Mouse (Mus musculus): ENCODE measurements around the gene Apoc4.

The Apoc4 gene

GRCm38 (mm10) chr7:19681202-19681694, at the start of gene Apoc4, which contains the start of gene Gm44805:
Apoc4 (minus strand) TSS chr7:19681479.
Gm44805 (minus strand) TSS chr7:19681423.
- in situ Hi-C loops (cut with MseI, MboI): no loop called here

- in situ Hi-C loops (cut with MseI, MboI): no loop called here
These were observed 45.3 kb upstream of the Apoc4 start for GRCm38 (mm10) chr7:19726541-19726940.

GRCm38 (mm10) chr7:19724167-19724566, 42.9 kb upstream of the Apoc4 start:
- in situ Hi-C loops (cut with MseI, MboI): no loop called here

GRCm38 (mm10) chr7:19722754-19723195, 41.5 kb upstream of the Apoc4 start:
- in situ Hi-C loops (cut with MseI, MboI): no loop called here

- in situ Hi-C loops (cut with MseI, MboI): no loop called here
These were observed 37.9 kb upstream of the Apoc4 start for GRCm38 (mm10) chr7:19719200-19719599.

GRCm38 (mm10) chr7:19718297-19718952, 37.1 kb upstream of the Apoc4 start:
- in situ Hi-C loops (cut with MseI, MboI): no loop called here

- in situ Hi-C loops (cut with MseI, MboI): no loop called here
These were observed 36.1 kb upstream of the Apoc4 start for GRCm38 (mm10) chr7:19717346-19717745.

GRCm38 (mm10) chr7:19716822-19717221, 35.5 kb upstream of the Apoc4 start:
- in situ Hi-C loops (cut with MseI, MboI): no loop called here

- in situ Hi-C loops (cut with MseI, MboI): no loop called here
These were observed 34.9 kb upstream of the Apoc4 start for GRCm38 (mm10) chr7:19716055-19716682.

GRCm38 (mm10) chr7:19715239-19716054, 34.2 kb upstream of the Apoc4 start, which contains the start of gene Tomm40:
Tomm40 (minus strand) TSS chr7:19715438.
- in situ Hi-C loops (cut with MseI, MboI): no loop called here

GRCm38 (mm10) chr7:19714836-19715235, 33.6 kb upstream of the Apoc4 start:
- in situ Hi-C loops (cut with MseI, MboI): no loop called here

- in situ Hi-C loops (cut with MseI, MboI): no loop called here
These were observed 32.3 kb upstream of the Apoc4 start for GRCm38 (mm10) chr7:19713598-19713997.

- in situ Hi-C loops (cut with MseI, MboI): no loop called here
These were observed 31.9 kb upstream of the Apoc4 start for GRCm38 (mm10) chr7:19713196-19713595.

GRCm38 (mm10) chr7:19712414-19712813, 31.1 kb upstream of the Apoc4 start:
- in situ Hi-C loops (cut with MseI, MboI): no loop called here

GRCm38 (mm10) chr7:19710650-19711049, 29.4 kb upstream of the Apoc4 start:
- in situ Hi-C loops (cut with MseI, MboI): no loop called here

- in situ Hi-C loops (cut with MseI, MboI): no loop called here
These were observed 24.0 kb upstream of the Apoc4 start for GRCm38 (mm10) chr7:19705271-19705670.

GRCm38 (mm10) chr7:19704475-19704874, 23.2 kb upstream of the Apoc4 start:
- in situ Hi-C loops (cut with MseI, MboI): loop anchor here in 1 of 2 experiments (5.0 kb wide), 1 partner anchor 37 kb away; the partner anchor contains the start of gene Clptm1

GRCm38 (mm10) chr7:19702859-19703555, 21.7 kb upstream of the Apoc4 start:
- in situ Hi-C loops (cut with MseI, MboI): loop anchor here in 1 of 2 experiments (5.0 kb wide), 1 partner anchor 36 kb away; the partner anchor contains the start of gene Clptm1

GRCm38 (mm10) chr7:19701069-19701761, 19.9 kb upstream of the Apoc4 start:
- in situ Hi-C loops (cut with MseI, MboI): loop anchor here in 1 of 2 experiments (5.0 kb wide), 1 partner anchor 34 kb away; the partner anchor contains the start of gene Clptm1

GRCm38 (mm10) chr7:19700299-19701068, 19.2 kb upstream of the Apoc4 start:
- in situ Hi-C loops (cut with MseI, MboI): loop anchor here in 1 of 2 experiments (5.0 kb wide), 1 partner anchor 33 kb away; the partner anchor contains the start of gene Clptm1
